Mouse (Mus musculus): ENCODE data around the gene Ncaph. TPM values are rescaled to one million over a fixed set of nuclear protein-coding genes. Genes with fewer than 3 reads are reported as not detected.
A peak's percentile ranks its signal among the peaks of the same experiment; 100 is the strongest.
"Not testable (repeated sequence)": the region's sequence is repeated elsewhere in the genome, so short reads cannot be mapped to it uniquely, and the experiment has no call there.

Ncaph gene
- polyA plus RNA-seq, 1 experiment from 2014 or later, result 74.9 TPM

- Histone ChIP-seq H3K9me3 (replicated peaks) (no peaks in the 10 kb centered on the region), H3K27ac (no peak overlapping the region), H3K4me1 (no peaks in the 10 kb centered on the region), H3K27me3 (no peaks in the 10 kb centered on the region), H3K36me3 (ENCODE audit: poor library complexity, severe bottlenecking) (no peaks in the 10 kb centered on the region), H3K9ac (no peak overlapping the region), H3K4me3 (no peak overlapping the region), H3K4me2 (no peak overlapping the region)
- ATAC-seq, result no peak
- 93% methylated on average over 11 of the region's 11 CpGs for WGBS
Measured at GRCm38 (mm10) chr2:127079881-127080590, 53.7 kb downstream of the Ncaph start.

GRCm38 (mm10) chr2:127079066-127079465 is 54.7 kb downstream of the Ncaph start:
- not testable (repeated sequence) for H3K36me3 ChIP-seq (ENCODE audit: poor library complexity, severe bottlenecking); H3K4me2 ChIP-seq; ATAC-seq; H3K9ac ChIP-seq; H3K4me3 ChIP-seq; H3K27ac ChIP-seq; H3K27me3 ChIP-seq; H3K9me3 ChIP-seq (replicated peaks); H3K4me1 ChIP-seq
- 69% methylated on average over 2 of the region's 2 CpGs for WGBS

GRCm38 (mm10) chr2:127077611-127078010 is 56.1 kb downstream of the Ncaph start:
- Histone ChIP-seq H3K27ac (no peak overlapping the region), H3K4me3 (no peak overlapping the region), H3K9ac (no peak overlapping the region), H3K27me3 (no peaks in the 10 kb centered on the region), H3K4me1 (no peaks in the 10 kb centered on the region), H3K4me2 (no peak overlapping the region), H3K9me3 (replicated peaks) (no peaks in the 10 kb centered on the region), H3K36me3 (ENCODE audit: poor library complexity, severe bottlenecking) (no peaks in the 10 kb centered on the region)
- WGBS, result 81% methylated on average over 9 of the region's 9 CpGs
- no peak for ATAC-seq

DNA sequence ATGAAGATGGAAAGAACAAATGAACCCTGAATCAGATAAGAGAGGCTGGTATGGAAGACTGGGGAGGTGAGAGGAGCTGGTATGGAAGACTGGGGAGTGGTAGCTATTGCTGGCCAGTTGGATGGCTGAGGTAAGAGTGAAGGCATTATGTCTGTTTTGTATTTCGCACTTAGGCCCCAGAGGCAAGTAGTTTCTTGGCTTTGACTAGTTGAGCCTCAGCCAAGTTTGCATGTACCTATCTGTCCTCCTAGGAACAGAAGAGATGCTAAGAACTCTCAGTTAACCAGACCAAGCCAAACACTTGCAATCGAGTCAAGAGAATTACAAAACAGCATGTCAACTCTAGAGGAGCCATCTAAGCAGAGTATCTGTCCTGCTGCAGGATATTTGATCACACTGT is 59.6 kb downstream of the Ncaph start:
- no peak for ATAC-seq
- WGBS, result 98% methylated on average over 2 of the region's 2 CpGs

GRCm38 (mm10) chr2:127070879-127071278 is 62.9 kb downstream of the Ncaph start:
- Histone ChIP-seq H3K4me3 (peak overlapping the region; percentile 56), H3K27ac (no peak overlapping the region), H3K9ac (peak overlapping the region; percentile 76), H3K4me2 (peak overlapping the region; percentile 77), H3K9me3 (replicated peaks) (no peaks in the 10 kb centered on the region), H3K27me3 (no peaks in the 10 kb centered on the region), H3K4me1 (peaks cover 15% of the 10 kb centered on the region), H3K36me3 (ENCODE audit: poor library complexity, severe bottlenecking) (peaks cover 12% of the 10 kb centered on the region)
- no peak; the same call in 1 of the 2 replicates for ATAC-seq
- 18% methylated on average over 7 of the region's 9 CpGs for WGBS

More for the DNA sequence above, 59.6 kb downstream of the Ncaph start:
- no peaks in the 10 kb centered on the region for H3K9me3 ChIP-seq (replicated peaks)
- H3K4me1 ChIP-seq, result peaks cover 15% of the 10 kb centered on the region
- no peak overlapping the region for H3K4me2 ChIP-seq
- no peaks in the 10 kb centered on the region for H3K36me3 ChIP-seq (ENCODE audit: poor library complexity, severe bottlenecking)
- no peaks in the 10 kb centered on the region for H3K27me3 ChIP-seq
- no peak overlapping the region for H3K9ac ChIP-seq
- no peak overlapping the region for H3K27ac ChIP-seq
- H3K4me3 ChIP-seq, result no peak overlapping the region

GRCm38 (mm10) chr2:127070435-127070841 is 63.3 kb downstream of the Ncaph start, which contains the start of gene Blvra:
Gene Blvra, plus strand, starts transcription at chr2:127070665.
- peak within 1 kb of the TSS; percentile 56 for H3K4me3 ChIP-seq
- peak within 1 kb of the TSS; percentile 76 for H3K9ac ChIP-seq
- H3K9me3 ChIP-seq (replicated peaks), result no peaks in the 10 kb centered on the region
- peak; percentile 100 for ATAC-seq
- H3K27me3 ChIP-seq, result no peaks in the 10 kb centered on the region
- H3K4me1 ChIP-seq, result peaks cover 15% of the 10 kb centered on the region
- peak within 1 kb of the TSS; percentile 77 for H3K4me2 ChIP-seq
- WGBS, result under 1% methylated on average over 32 of the region's 32 CpGs
- H3K36me3 ChIP-seq (ENCODE audit: poor library complexity, severe bottlenecking), result peaks cover 12% of the 10 kb centered on the region
- H3K27ac ChIP-seq, result peak within 1 kb of the TSS; percentile 44

DNA sequence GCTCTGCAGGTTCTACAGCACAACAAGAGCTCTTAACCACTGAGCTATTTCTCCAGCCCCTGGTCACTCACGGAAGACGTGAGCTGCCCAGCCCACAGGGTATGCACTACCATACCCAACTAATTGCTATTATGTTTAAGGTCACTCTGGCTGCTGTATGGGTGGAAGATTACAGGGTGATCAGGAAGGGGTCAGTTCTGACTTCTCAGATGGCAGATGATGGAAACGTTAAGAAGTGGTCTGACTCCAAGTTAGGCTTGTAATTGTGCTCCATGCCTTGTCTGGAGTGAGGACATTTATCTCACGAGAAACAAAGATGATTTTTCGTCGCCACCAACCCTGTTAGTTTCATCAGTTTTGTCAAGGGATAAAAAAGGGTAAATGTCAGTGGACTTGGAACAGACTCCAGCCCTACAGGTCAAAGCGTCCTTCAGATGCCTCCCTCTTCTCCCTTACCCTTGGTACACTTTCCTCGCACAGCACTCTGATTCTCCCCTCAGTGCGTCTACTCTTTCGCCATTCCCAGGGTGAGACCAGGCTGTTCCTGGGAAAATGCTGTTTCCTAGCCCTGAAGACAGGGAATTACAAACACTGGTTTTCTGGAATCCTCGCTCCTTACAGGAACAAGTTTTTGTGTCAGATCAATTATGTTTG is 63.8 kb downstream of the Ncaph start:
- peak overlapping the region; percentile 57 for H3K9ac ChIP-seq
- peak overlapping the region; percentile 44 for H3K27ac ChIP-seq
- H3K4me2 ChIP-seq, result peak overlapping the region; percentile 77
- no peaks in the 10 kb centered on the region for H3K9me3 ChIP-seq (replicated peaks)
- WGBS, result 16% methylated on average over 11 of the region's 11 CpGs
- no peak for ATAC-seq
- peaks cover 15% of the 10 kb centered on the region for H3K4me1 ChIP-seq
- H3K36me3 ChIP-seq (ENCODE audit: poor library complexity, severe bottlenecking), result peaks cover 12% of the 10 kb centered on the region
- no peaks in the 10 kb centered on the region for H3K27me3 ChIP-seq
- peak overlapping the region; percentile 56 for H3K4me3 ChIP-seq

- H3K4me1 ChIP-seq, result peaks cover 15% of the 10 kb centered on the region
Measured at GRCm38 (mm10) chr2:127068806-127069205, 64.9 kb downstream of the Ncaph start.

GRCm38 (mm10) chr2:127061471-127061870 is 72.3 kb downstream of the Ncaph start:
- ATAC-seq, result no peak
- H3K4me1 ChIP-seq, result no peaks in the 10 kb centered on the region
- no peaks in the 10 kb centered on the region for H3K9me3 ChIP-seq (replicated peaks)
- H3K27ac ChIP-seq, result no peak overlapping the region
- H3K4me2 ChIP-seq, result no peak overlapping the region
- H3K36me3 ChIP-seq (ENCODE audit: poor library complexity, severe bottlenecking), result peaks cover 55% of the 10 kb centered on the region
- 98% methylated on average over 9 of the region's 9 CpGs for WGBS
- H3K9ac ChIP-seq, result no peak overlapping the region
- H3K4me3 ChIP-seq, result no peak overlapping the region
- no peaks in the 10 kb centered on the region for H3K27me3 ChIP-seq

More at GRCm38 (mm10) chr2:127068806-127069205, 64.9 kb downstream of the Ncaph start:
- Histone ChIP-seq H3K27ac (no peak overlapping the region), H3K36me3 (ENCODE audit: poor library complexity, severe bottlenecking) (peaks cover 12% of the 10 kb centered on the region), H3K9ac (no peak overlapping the region), H3K4me2 (no peak overlapping the region), H3K27me3 (no peaks in the 10 kb centered on the region), H3K4me3 (no peak overlapping the region), H3K9me3 (replicated peaks) (no peaks in the 10 kb centered on the region)
- ATAC-seq, result no peak
- 77% methylated on average over 7 of the region's 7 CpGs for WGBS

Other genes with a start within 250 kb of the Ncaph start
- gene Sppl2a, start 200.7 kb downstream of the Ncaph start, polyA plus RNA-seq (2015; fragmentation: Nextera tagmentation; extraction: Ambion mirVana), result 37.6 and 43.5 TPM in 2 replicates
- 10.7 and 11.7 TPM in 2 replicates for gene Ap4e1, start 125.2 kb downstream of the Ncaph start, polyA plus RNA-seq (2015; fragmentation: Nextera tagmentation; extraction: Ambion mirVana)
- 22.3 and 24.1 TPM in 2 replicates for gene Blvra, start 63.3 kb downstream of the Ncaph start, polyA plus RNA-seq (2015; fragmentation: Nextera tagmentation; extraction: Ambion mirVana)
- gene Itpripl1, start 9.5 kb upstream of the Ncaph start, polyA plus RNA-seq (2015; fragmentation: Nextera tagmentation; extraction: Ambion mirVana), result 19.6 and 19.9 TPM in 2 replicates
- 2.0 and 3.4 TPM in 2 replicates for gene 1810024B03Rik, start 74.3 kb upstream of the Ncaph start, polyA plus RNA-seq (2015; fragmentation: Nextera tagmentation; extraction: Ambion mirVana)
- gene Snrnp200, start 74.4 kb upstream of the Ncaph start, polyA plus RNA-seq (2015; fragmentation: Nextera tagmentation; extraction: Ambion mirVana), result 55.5 and 69.8 TPM in 2 replicates
- gene Ciao1, start 113.9 kb upstream of the Ncaph start, polyA plus RNA-seq (2015; fragmentation: Nextera tagmentation; extraction: Ambion mirVana), result 56.2 and 61.6 TPM in 2 replicates
- gene Tmem127, start 114.0 kb upstream of the Ncaph start, polyA plus RNA-seq (2015; fragmentation: Nextera tagmentation; extraction: Ambion mirVana), result 33.7 and 38.6 TPM in 2 replicates
- gene Stard7, start 136.3 kb upstream of the Ncaph start, polyA plus RNA-seq (2015; fragmentation: Nextera tagmentation; extraction: Ambion mirVana), result 82.4 and 87.3 TPM in 2 replicates
- gene Dusp2, start 202.2 kb upstream of the Ncaph start, polyA plus RNA-seq (2015; fragmentation: Nextera tagmentation; extraction: Ambion mirVana), result 3.1 and 3.6 TPM in 2 replicates
- not detected in 2 replicates for gene Astl, start 204.7 kb upstream of the Ncaph start, polyA plus RNA-seq (2015; fragmentation: Nextera tagmentation; extraction: Ambion mirVana)
- gene Adra2b, start 229.3 kb upstream of the Ncaph start, polyA plus RNA-seq (2015; fragmentation: Nextera tagmentation; extraction: Ambion mirVana), result 0.18 and 0.42 TPM in 2 replicates

Data from forebrain, embryonic 13.5 days (tissue).